Mouse (Mus musculus) ES-E14 (cell line): Measurements from ENCODE around the gene Tnr.

Source experiments
- HCFC1 ChIP-seq: IDR thresholded peaks from 2 replicates; pipeline ENCODE4 v1.6.1; 2012; ENCODE audit warnings: low read length, inconsistent platforms, borderline replicate concordance; ENCODE audit not compliant: insufficient read depth
- MAFK ChIP-seq: IDR thresholded peaks from 2 replicates; pipeline ENCODE4 v1.6.1; 2014; ENCODE audit warnings: mild to moderate bottlenecking, low read depth, low read length, inconsistent platforms; ENCODE audit not compliant: insufficient read depth
- ZC3H11A ChIP-seq: IDR thresholded peaks from 2 replicates; pipeline ENCODE4 v1.6.1; 2012; ENCODE audit warnings: low read depth, mild to moderate bottlenecking, inconsistent platforms, low read length, borderline replicate concordance
- ZNF384 ChIP-seq: IDR thresholded peaks from 2 replicates; pipeline ENCODE4 v1.6.1; 2012; ENCODE audit warnings: low read depth, low read length, inconsistent platforms

- TF ChIP-seq HCFC1 (no peak), ZC3H11A (no peak), MAFK (no peak), ZNF384 (no peak)
These were observed 207.3 kb downstream of the Tnr start for GRCm38 (mm10) chr1:159730826-159731225.
